Mouse (Mus musculus): ENCODE results near the gene Znrf1. TPM values are rescaled to one million over a fixed set of nuclear protein-coding genes. Genes with fewer than 3 reads are reported as not detected.
A peak's percentile ranks its signal among the peaks of the same experiment; 100 is the strongest.

Znrf1 gene
- total RNA-seq, 2 experiments from 2014 or later: 154 to 166 TPM

DNA sequence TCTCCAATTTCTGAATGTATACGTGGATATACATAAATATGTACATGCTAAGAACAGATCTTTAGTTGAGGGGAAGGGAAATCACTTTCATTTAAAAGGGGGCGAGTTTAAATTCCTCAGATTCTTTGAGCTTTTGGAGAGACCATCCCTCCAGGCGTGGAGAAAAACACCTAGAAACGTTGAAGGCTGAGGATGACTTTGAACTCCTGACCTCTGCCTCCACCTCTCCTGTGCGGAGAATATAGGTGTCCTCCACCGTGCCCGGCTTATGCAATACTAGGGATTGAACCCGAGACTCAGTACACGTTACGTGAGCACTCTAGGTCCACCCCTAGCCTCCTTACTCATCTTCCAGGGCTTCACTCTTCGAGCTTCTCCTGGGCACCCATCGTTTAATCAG, 4.7 kb upstream of the Znrf1 start:
- DNase-seq (ENCODE audit: low spot score in 2 of 2): no peak
- intact Hi-C loops (cut with DNase I): no loop called here

- intact Hi-C loops (cut with DNase I): no loop called here
- DNase-seq (ENCODE audit: low spot score in 2 of 2): no peak
Observed at GRCm38 (mm10) chr8:111531621-111532020, 4.3 kb upstream of the Znrf1 start.

DNA sequence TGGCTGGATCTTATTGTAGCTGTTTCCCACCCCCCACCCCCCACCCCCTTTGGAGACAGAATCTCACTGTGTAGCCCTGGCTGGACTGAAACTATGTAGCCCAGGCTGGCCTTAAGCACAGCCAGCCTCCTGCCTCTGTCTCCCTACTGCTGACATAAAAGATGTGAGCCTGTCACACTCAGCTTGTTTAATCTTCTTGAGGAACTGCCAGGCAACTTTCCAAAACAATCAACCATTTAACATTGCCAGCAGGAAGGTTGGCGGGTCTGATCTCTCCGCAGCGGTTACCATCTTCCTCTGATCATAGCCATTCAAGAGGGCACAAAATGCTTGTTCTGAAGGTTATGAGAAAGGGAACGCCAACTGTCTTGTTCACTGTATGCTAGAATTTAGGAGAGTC, 2.4 kb upstream of the Znrf1 start:
- no peak for DNase-seq (ENCODE audit: low spot score in 2 of 2)
- intact Hi-C loops (cut with DNase I): no loop called here

- DNase-seq (ENCODE audit: low spot score in 2 of 2): no peak
- intact Hi-C loops (cut with DNase I): loop anchor here (5.0 kb wide), 1 partner anchor 107 kb away; the partner anchor contains the start of gene Zfp1
Observed at GRCm38 (mm10) chr8:111535491-111535890, 406 bp upstream of the Znrf1 start.

DNA sequence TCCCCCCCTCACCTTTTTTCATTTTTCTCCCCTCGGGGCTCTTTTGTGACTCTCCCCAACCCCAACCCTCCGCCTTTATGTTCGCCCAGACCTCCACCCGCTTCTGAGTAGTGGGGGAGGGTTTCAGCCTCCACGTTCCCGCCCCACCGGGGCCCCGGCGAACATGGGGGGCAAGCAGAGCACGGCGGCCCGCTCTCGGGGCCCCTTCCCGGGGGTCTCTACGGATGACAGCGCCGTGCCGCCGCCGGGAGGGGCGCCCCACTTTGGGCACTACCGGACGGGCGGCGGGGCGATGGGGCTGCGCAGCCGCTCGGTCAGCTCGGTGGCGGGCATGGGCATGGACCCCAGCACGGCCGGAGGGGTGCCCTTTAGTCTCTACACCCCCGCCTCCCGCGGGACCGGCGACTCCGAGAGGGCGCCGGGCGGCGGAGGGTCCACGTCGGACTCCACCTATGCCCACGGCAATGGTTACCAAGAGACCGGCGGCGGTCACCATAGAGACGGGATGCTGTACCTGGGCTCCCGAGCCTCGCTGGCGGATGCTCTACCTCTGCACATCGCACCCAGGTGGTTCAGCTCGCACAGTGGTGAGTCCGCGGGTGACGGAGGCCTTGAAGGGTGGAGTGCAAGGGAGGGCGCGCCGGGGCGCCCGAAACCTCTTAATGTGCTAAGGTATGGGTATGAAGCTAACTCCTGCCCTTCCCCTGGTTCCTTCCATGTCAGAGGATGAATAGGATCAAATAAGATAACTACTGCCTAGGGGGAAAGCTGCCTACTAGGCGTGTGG, 1.3 kb downstream of the Znrf1 start:
- DNase-seq (ENCODE audit: low spot score in 2 of 2): peak; percentile 54 to 63
- intact Hi-C loops (cut with DNase I): loop anchor here (2.0 to 5.0 kb wide), 2 partner anchors 90 to 105 kb away; partner anchors contain the start of gene Zfp1

- intact Hi-C loops (cut with DNase I): loop anchor here (2.0 to 5.0 kb wide), 2 partner anchors 89 to 105 kb away; partner anchors contain the start of gene Zfp1
- no peak for DNase-seq (ENCODE audit: low spot score in 2 of 2)
Observed at GRCm38 (mm10) chr8:111537765-111538158, 1.9 kb downstream of the Znrf1 start.

DNA sequence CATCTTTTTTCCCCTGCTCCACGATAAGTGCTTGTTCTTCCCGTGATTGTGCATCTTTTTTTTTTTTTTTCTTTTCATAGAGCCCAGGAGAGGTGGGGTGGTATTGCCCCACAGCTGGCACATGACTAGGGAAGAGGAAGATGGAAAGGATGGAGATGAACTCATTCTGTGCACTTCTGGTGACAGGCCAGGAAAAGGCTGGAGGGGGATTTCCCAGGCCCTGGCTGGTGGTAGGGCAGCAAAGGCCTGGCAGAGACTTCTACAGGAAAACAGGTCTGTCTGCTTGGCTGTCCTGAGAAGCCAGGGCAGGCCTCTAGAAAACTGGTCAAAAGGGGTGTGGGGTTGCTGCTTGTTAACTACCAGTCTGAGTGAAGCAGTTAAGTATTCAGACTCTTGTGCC, 2.3 kb downstream of the Znrf1 start:
- DNase-seq (ENCODE audit: low spot score in 2 of 2): no peak
- intact Hi-C loops (cut with DNase I): loop anchor here (5.0 kb wide), 1 partner anchor 104 kb away; the partner anchor contains the start of gene Zfp1

GRCm38 (mm10) chr8:111539422-111540076, 3.7 kb downstream of the Znrf1 start:
- DNase-seq (ENCODE audit: low spot score in 2 of 2): peak in 1 of 2 experiments; percentile 18
- intact Hi-C loops (cut with DNase I): loop anchor here (5.0 kb wide), 1 partner anchor 103 kb away; the partner anchor contains the start of gene Zfp1

- intact Hi-C loops (cut with DNase I): no loop called here
- no peak for DNase-seq (ENCODE audit: low spot score in 2 of 2)
Observed at GRCm38 (mm10) chr8:111543712-111544380, 7.9 kb downstream of the Znrf1 start.

DNA sequence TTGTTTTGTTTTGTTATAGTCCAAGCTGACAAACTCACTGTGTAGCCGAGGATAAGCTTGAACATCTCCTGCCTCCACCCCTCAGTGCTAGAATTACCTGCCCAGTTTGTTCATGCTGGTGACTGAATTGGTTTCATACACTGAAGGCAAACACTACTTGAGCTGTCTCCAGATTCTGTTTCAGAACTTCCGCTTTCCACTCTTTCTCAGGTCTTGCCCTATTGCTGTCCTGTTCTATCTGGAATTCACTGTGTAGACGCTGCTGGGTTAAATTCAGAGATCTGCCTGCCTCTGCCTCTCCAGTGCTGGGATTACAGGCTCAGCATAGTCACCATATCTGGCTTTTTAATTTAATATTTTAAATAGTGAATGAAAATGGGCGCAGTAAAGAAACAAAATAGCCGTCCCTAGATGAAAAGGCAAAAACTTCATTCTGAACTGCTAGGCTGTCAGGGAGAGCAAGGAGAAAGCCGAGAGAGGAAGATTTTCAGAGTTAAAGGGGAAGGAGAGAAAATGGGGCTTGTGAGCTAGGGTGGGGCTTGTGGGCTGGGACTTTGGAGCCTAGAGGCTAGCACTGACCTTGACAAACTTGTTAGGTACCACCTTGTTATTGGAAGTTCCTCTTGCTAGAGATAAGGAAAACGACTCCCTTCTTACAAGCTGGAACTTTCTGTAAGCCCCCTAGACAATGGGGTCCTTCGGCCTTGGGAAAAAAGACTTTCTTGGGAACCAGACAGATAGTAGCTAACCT, 9.7 kb downstream of the Znrf1 start:
- intact Hi-C loops (cut with DNase I): no loop called here
- no peak for DNase-seq (ENCODE audit: low spot score in 2 of 2)

GRCm38 (mm10) chr8:111547144-111547543, 11.2 kb downstream of the Znrf1 start:
- no peak for DNase-seq (ENCODE audit: low spot score in 2 of 2)
- intact Hi-C loops (cut with DNase I): no loop called here

- DNase-seq (ENCODE audit: low spot score in 2 of 2): no peak
Observed at GRCm38 (mm10) chr8:111548201-111548600, 12.3 kb downstream of the Znrf1 start.

DNA sequence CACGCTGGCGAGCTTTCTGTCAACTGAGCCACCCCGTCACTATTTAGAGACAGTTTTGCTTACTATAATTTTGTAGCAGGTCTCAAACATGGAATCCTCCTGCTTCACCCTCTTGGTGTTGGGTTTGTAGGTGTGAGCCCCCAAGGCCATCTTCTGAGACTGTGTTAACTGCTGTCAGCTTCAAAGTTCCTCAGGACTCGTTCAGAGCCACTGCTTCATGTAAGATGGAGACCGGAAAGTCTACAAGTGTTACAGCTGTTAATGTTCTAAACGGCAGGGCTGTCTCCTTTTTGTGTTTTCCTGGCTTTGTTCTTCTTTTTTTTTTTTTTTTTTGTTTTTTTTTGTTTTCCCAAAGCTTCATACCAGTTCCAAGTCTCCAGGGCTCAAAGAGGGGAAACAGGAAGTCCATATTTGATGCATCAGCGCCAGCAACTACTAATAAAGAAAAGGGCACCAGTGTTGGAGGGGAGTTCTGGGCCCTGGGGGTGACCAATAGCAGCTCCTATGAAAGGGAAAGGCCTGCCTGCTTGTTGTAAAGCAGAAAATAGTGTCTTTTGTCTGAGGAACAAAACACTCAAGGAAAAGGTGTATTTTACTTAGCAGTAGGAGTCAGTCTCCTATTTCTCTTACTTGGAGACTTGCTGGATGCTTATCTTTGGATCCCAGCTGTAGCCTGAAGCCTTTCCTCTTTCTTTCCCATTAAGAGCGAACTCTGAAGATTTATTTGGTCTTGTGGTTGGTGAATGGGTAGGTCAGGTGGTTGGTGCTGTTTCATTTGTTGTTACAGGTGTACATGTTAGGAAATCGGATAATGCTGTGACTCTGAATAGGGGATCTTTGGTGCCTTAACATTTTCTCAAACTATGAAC, 14.3 kb downstream of the Znrf1 start:
- no peak for DNase-seq (ENCODE audit: low spot score in 2 of 2)
- intact Hi-C loops (cut with DNase I): no loop called here

More at GRCm38 (mm10) chr8:111548201-111548600, 12.3 kb downstream of the Znrf1 start:
- intact Hi-C loops (cut with DNase I): no loop called here

- intact Hi-C loops (cut with DNase I): no loop called here
- no peak for DNase-seq (ENCODE audit: low spot score in 2 of 2)
Observed at GRCm38 (mm10) chr8:111551511-111552130, 15.7 kb downstream of the Znrf1 start.

- DNase-seq (ENCODE audit: low spot score in 2 of 2): no peak
- intact Hi-C loops (cut with DNase I): no loop called here
Observed at GRCm38 (mm10) chr8:111561824-111562223, 25.9 kb downstream of the Znrf1 start.

DNA sequence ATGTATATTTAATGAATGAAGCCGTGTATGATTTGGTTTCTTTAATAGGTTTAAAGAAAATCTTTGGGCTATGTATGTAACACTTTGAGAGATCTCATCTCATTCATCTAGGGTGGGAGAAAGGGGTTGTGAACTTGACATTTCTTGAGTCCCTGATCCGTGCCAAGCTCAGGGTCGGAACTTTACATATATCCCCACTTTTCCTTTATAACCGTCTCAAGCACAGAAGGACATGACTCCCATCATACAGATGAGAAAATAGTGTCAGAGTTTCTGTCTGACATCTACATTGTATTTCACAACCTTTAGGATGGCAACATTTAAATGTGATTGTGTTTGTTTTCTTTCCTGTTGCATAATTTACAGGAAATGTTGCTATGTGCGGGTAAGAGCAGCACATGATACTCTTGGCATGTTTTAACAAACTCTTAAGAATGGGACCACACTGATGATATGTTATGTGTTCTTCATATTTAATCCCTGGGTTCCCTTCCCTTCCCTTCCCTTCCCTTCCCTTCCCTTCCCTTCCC, 26.4 kb downstream of the Znrf1 start:
- intact Hi-C loops (cut with DNase I): no loop called here
- no peak for DNase-seq (ENCODE audit: low spot score in 2 of 2)

DNA sequence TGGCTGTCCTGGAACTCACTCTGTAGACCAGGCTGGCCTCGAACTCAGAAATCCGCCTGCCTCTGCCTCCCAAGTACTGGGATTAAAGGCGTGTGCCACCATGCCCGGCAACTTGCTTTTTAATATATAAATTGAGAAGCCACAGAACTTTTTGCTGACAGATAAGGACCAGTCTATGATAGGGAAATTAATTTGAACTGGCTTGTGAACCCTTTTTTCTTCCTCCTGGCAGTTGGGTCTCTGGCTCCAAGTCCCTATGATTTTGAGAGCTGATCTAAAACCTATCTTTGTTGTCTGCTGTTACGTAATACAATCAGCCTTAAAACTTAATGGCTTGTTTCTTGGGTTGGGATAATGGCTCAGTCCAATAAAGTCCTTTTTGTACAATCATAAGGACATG, 27.2 kb downstream of the Znrf1 start:
- no peak for DNase-seq (ENCODE audit: low spot score in 2 of 2)
- intact Hi-C loops (cut with DNase I): no loop called here

DNA sequence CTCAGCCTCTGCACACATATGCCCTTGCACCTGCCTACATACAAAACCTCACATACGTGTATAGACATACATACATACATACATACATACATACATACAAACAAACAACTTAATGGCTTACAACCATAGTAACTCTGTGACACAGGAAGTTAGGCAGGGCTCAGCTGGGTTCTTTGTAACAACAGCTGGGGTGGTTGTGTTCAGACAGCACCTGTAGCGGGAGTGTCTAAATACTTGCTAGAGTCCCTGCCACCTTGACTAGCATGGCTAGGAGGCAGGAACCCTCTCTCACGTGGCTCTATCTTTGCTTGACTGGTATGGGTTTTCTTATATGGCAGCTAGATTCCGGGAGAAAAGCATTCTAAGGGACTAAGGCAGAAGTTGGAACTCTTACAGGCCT, 27.8 kb downstream of the Znrf1 start:
- DNase-seq (ENCODE audit: low spot score in 2 of 2): no peak
- intact Hi-C loops (cut with DNase I): no loop called here
